Mouse (Mus musculus) midbrain, embryonic 15.5 days (tissue): ENCODE results near the gene Zfp667. TPM values are rescaled to one million over a fixed set of nuclear protein-coding genes. Genes with fewer than 3 reads are reported as not detected.
A peak's percentile ranks its signal among the peaks of the same experiment; 100 is the strongest.
"Not testable (repeated sequence)": the region's sequence is repeated elsewhere in the genome, so short reads cannot be mapped to it uniquely, and the experiment has no call there.

Experiments
- ATAC-seq: fragments of 200-750 bp; cut with Nextera tagmentation; replicated peaks from 2 replicates; pipeline ENCODE4 v1.8.0; 2017; ENCODE audit warnings: moderate TSS enrichment
- H3K27ac ChIP-seq: fragments of 300-500 bp; sonication (generic); 2 replicates; pipeline ENCODE4 v1.5.1; 2015; ENCODE audit warnings: mild to moderate bottlenecking, inconsistent platforms
- H3K27me3 ChIP-seq: fragments of 300-500 bp; sonication (generic); replicated peaks from 2 replicates; pipeline ENCODE4 v1.6.1; 2015; ENCODE audit warnings: inconsistent platforms
- H3K36me3 ChIP-seq: fragments of 300-500 bp; sonication (generic); replicated peaks from 2 replicates; pipeline ENCODE4 v1.6.1; 2015; ENCODE audit warnings: inconsistent platforms
- H3K4me1 ChIP-seq: fragments of 300-500 bp; sonication (generic); 2 replicates; pipeline ENCODE4 v1.6.1; 2015; ENCODE audit warnings: inconsistent platforms
- H3K4me2 ChIP-seq: fragments of 300-500 bp; sonication (generic); 2 replicates; pipeline ENCODE4 v1.6.1; 2015; ENCODE audit warnings: inconsistent platforms, mild to moderate bottlenecking, moderate library complexity
- H3K4me3 ChIP-seq: fragments of 300-500 bp; sonication (generic); 2 replicates; pipeline ENCODE4 v1.5.1; 2015; ENCODE audit warnings: mild to moderate bottlenecking, inconsistent platforms
- H3K9ac ChIP-seq: fragments of 300-500 bp; sonication (generic); 2 replicates; pipeline ENCODE4 v1.6.1; 2015; ENCODE audit warnings: mild to moderate bottlenecking, inconsistent platforms
- H3K9me3 ChIP-seq: fragments of 300-500 bp; sonication (generic); 2 replicates; pipeline ENCODE4 v1.6.1; 2016; ENCODE audit warnings: inconsistent platforms
- WGBS: fragments of 180-500 bp; shearing (Covaris S2); methylation state at CpG from one replicate; pipeline ENCODE4 v1.1.7; 2015; ENCODE audit warnings: mixed read lengths; 5-methylcytosine and 5-hydroxymethylcytosine counted together
- polyA plus RNA-seq: library from polyadenylated mRNA; unstranded; fragments of >200 nt; fragmentation: Nextera tagmentation; extraction: Ambion mirVana; gene quantifications from 2 replicates; pipeline ENCODE4 v1.2.1, GENCODE M21; 2015

Zfp667 gene
- 15.5 and 16.8 TPM in 2 replicates for polyA plus RNA-seq

DNA sequence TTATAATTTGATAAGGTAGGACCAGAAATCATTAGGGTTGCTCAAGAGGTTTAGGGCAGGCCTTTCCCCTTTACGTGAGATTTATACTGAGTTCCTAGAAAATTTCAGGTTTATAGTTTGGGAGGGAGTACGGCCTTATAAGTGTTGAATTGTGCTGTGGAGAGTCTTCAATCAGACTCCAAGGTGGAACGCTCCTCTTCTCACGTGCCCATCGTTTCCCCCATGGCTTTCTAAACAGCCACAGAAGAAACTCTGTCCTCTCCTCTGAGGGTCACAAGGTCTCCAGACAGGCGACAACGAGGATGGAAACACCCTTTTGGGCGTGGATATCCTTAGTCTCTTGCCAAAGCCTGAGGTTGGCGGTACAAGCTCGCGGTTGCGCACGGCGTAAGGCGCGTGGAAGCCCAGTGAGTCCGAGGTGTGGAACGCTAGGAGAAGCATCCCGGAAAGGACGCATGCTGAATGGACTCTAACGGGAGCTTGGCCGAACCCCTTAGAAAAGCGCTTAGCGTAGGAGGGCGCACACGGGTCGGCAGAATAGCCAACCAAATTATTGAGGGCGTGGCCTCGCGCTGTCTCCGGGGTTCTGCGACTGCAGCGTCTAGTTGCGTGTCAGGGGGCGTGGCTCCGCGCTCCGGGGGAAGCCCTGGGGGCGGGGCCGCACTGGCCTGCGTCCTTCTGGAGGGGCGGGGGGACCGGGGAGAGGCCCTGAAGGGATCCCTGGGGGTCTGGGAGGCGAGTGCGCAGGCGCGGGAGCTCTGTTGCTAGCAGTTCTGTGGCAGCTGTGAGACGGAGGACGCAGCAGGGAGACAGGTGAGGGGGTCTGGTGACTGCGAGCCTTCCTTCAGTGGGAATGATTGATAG is at the start of gene Zfp667:
Gene Zfp667, plus strand, starts transcription at position 738 of the 864 bp plus-strand sequence.
- Histone ChIP-seq H3K4me2 (peak within 1 kb of the TSS; percentile 86), H3K36me3 (0 out of 2 replicates have a peak, but pooled peaks cover 3% of the 10 kb centered on the region), H3K4me1 (peaks cover 31% of the 10 kb centered on the region), H3K27ac (peak within 1 kb of the TSS; percentile 78), H3K4me3 (peak within 1 kb of the TSS; percentile 45), H3K9me3 (no peaks in the 10 kb centered on the region), H3K9ac (peak within 1 kb of the TSS; percentile 43), H3K27me3 (no peaks in the 10 kb centered on the region)
- ATAC-seq = peak; percentile 79
- WGBS = 3% methylated on average over 50 of the region's 50 CpGs

- H3K27me3 ChIP-seq = no peaks in the 10 kb centered on the region
- no peak overlapping the region for H3K4me3 ChIP-seq
- ATAC-seq = no peak
- no peaks in the 10 kb centered on the region for H3K9me3 ChIP-seq
- H3K4me1 ChIP-seq = no peaks in the 10 kb centered on the region
- no peak overlapping the region for H3K4me2 ChIP-seq
- WGBS = 48% methylated on average over 11 of the region's 11 CpGs
- no peaks in the 10 kb centered on the region for H3K36me3 ChIP-seq
- no peak overlapping the region for H3K9ac ChIP-seq
- H3K27ac ChIP-seq = no peak overlapping the region
Measured at GRCm38 (mm10) chr7:6239787-6240186, 46.6 kb upstream of the Zfp667 start.

DNA sequence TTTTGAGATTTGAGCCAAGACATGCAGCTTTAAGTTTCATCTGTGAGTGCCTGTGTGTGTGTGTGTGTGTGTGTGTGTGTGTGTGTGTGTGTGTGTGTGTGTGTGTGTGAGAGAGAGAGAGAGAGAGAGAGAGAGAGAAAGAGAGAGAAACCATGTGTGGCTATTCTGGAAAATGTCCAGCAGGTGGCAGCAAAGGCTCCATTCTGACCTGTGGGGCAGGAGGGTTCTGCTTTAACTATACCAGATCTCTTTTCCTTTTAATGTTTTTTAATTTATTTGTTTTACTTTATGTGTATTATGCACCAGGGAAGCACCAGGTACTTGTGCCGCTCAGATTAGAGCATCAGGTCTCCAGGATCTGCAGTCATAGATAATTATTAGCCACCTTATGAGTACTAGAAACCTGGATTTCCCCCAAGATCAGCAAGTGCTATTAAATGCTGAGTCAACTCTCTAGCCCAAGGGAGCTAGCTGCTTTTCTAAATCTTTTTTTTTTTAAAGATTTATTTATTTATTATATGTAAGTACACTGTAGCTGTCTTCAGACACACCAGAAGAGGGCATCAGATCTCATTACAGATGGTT is 45.4 kb upstream of the Zfp667 start:
- ATAC-seq, H3K27me3 ChIP-seq, H3K4me3 ChIP-seq, H3K9me3 ChIP-seq, H3K4me2 ChIP-seq, H3K27ac ChIP-seq, H3K4me1 ChIP-seq, H3K36me3 ChIP-seq, H3K9ac ChIP-seq: not testable (repeated sequence)
- WGBS = 36% methylated on average over 1 of the region's 1 CpGs

GRCm38 (mm10) chr7:6244361-6245292 is 41.8 kb upstream of the Zfp667 start:
- H3K9ac ChIP-seq = no peak overlapping the region
- H3K36me3 ChIP-seq = no peaks in the 10 kb centered on the region
- H3K4me3 ChIP-seq = no peak overlapping the region
- no peaks in the 10 kb centered on the region for H3K27me3 ChIP-seq
- H3K4me1 ChIP-seq = no peaks in the 10 kb centered on the region
- H3K4me2 ChIP-seq = no peak overlapping the region
- no peaks in the 10 kb centered on the region for H3K9me3 ChIP-seq
- 62% methylated on average over 11 of the region's 11 CpGs for WGBS
- H3K27ac ChIP-seq = no peak overlapping the region
- no peak for ATAC-seq

DNA sequence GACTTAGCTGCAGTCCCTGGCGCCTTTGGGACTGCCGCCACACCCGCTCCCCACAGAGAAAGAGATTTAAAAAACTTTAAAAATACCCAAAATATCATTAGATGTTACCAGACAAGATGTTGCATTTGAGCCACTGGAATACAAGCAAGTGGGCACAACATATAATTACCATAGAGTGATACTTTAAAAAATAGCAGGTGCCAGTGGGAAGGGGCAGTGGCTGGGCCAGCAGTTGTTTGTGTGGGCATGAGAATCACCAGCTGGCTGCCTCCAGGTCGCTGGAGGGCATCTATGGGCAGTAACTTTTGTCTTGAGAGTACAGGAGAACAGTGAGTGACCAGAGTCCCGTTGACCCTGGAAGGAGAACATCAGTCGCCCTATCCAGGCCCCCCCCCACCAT is 34.0 kb upstream of the Zfp667 start, which contains the start of gene Epp13:
Gene Epp13, plus strand, starts transcription at position 301 of the 400 bp plus-strand sequence.
- WGBS = 91% methylated on average over 6 of the region's 6 CpGs
- Histone ChIP-seq H3K27ac (no peak within 1 kb of the TSS), H3K27me3 (no peaks in the 10 kb centered on the region), H3K4me3 (no peak within 1 kb of the TSS), H3K36me3 (no peaks in the 10 kb centered on the region), H3K9ac (no peak within 1 kb of the TSS), H3K4me2 (no peak within 1 kb of the TSS), H3K4me1 (no peaks in the 10 kb centered on the region), H3K9me3 (no peaks in the 10 kb centered on the region)
- no peak for ATAC-seq

- Histone ChIP-seq H3K4me1 (no peaks in the 10 kb centered on the region), H3K4me2 (no peak overlapping the region), H3K4me3 (no peak overlapping the region), H3K27ac (no peak overlapping the region), H3K9me3 (no peaks in the 10 kb centered on the region), H3K9ac (no peak overlapping the region), H3K27me3 (no peaks in the 10 kb centered on the region), H3K36me3 (no peaks in the 10 kb centered on the region)
- WGBS = 90% methylated on average over 5 of the region's 5 CpGs
- no peak for ATAC-seq
Measured at GRCm38 (mm10) chr7:6254451-6254850, 31.9 kb upstream of the Zfp667 start.

DNA sequence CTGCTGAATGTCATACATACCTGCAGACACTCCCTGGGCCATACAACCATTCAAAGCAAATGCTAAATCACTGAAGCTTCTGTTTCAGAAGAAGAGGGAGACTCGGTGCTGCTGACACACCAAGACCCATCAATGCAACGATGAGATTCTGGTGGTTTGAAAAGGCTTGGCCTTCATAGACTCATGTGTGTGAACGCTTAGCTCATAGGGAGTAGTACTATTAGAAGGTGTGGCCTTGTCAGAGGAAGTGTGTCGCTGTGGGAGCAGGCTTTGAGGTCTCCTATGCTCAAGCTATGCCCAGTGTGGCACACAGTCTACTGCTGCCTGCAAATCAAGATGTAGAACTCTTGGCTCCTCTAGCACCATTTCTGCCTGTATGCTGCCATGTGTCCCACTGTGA is 29.0 kb upstream of the Zfp667 start:
- Histone ChIP-seq H3K36me3 (no peaks in the 10 kb centered on the region), H3K27ac (no peak overlapping the region), H3K4me3 (no peak overlapping the region), H3K27me3 (no peaks in the 10 kb centered on the region), H3K4me1 (no peaks in the 10 kb centered on the region), H3K9ac (no peak overlapping the region), H3K4me2 (no peak overlapping the region), H3K9me3 (no peaks in the 10 kb centered on the region)
- no peak for ATAC-seq
- WGBS = 90% methylated on average over 4 of the region's 4 CpGs

DNA sequence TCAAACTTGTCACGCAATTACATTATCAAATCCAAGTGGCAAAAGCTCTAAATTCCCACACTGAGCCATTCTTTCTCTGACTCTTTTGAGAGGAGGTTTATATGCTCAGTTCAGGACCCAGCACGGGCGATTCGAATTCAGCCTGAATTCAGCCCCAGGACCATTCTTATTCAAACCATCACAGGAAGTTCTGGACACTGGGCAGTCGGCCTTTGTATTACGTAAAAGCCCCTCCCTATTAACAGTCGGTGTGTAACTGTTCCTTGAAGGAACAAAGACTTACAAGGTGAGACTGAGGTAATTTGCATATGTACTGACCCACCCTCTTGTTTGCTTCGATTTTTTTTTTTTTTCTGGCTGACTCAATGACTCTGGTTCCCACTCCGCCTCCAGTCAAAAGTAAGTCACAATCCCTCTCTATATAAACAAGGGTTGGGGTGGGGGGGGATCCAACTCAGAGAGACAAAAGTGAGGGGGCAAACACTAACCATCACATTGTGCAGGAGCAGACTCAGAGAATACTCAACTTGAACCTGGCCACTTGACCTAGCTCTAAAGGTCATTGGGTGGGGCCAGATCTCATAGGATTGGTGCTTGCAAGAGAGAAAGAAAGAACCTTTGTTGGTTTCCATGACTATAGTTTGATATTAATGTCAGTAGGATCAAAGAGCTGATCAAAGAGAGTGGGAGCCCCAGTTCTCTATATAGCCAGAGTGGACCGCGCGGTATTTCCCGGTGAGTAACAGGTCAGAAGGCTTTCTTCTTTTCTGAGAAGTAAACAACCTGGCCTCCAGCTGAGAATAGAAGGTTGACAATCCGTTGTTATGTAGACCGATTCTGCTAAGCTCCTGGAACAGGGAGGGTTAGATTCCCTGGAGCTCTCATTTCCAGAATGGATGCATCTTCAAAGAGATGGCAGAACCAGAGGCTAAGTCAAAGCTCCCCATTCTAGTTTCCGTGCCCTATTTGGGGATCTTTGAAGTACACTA is 27.9 kb upstream of the Zfp667 start:
- Histone ChIP-seq H3K4me1 (no peaks in the 10 kb centered on the region), H3K4me3 (no peak overlapping the region), H3K4me2 (no peak overlapping the region), H3K9ac (no peak overlapping the region), H3K36me3 (no peaks in the 10 kb centered on the region), H3K9me3 (no peaks in the 10 kb centered on the region), H3K27me3 (no peaks in the 10 kb centered on the region), H3K27ac (no peak overlapping the region)
- 29% methylated on average over 16 of the region's 16 CpGs for WGBS
- no peak for ATAC-seq

DNA sequence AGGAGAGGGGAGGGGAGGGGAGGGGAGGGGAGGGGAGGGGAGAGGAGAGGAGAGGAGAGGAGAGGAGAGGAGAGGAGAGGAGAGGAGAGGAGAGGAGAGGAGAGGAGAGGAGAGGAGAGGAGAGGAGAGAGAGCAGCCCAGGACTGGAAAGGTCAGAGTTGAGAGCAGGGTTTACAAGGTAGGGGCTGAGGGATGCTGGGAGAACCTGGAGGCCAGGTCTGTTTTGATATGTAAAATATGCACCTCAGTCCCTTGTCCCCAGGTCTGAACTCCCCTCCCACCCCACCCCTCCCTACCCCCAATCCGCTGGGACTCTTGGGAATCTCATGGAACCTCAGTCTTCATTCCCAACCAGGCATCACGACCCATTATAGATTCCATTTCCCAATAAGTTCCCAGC is 26.4 kb upstream of the Zfp667 start:
- H3K4me1 ChIP-seq, H3K4me2 ChIP-seq, H3K4me3 ChIP-seq, H3K9ac ChIP-seq, ATAC-seq, H3K36me3 ChIP-seq, H3K9me3 ChIP-seq, H3K27me3 ChIP-seq, H3K27ac ChIP-seq: not testable (repeated sequence)
- 39% methylated on average over 2 of the region's 2 CpGs for WGBS

- H3K4me2 ChIP-seq = no peak overlapping the region
- no peaks in the 10 kb centered on the region for H3K27me3 ChIP-seq
- no peak overlapping the region for H3K27ac ChIP-seq
- WGBS = 81% methylated on average over 3 of the region's 3 CpGs
- ATAC-seq = no peak
- no peak overlapping the region for H3K9ac ChIP-seq
- no peaks in the 10 kb centered on the region for H3K4me1 ChIP-seq
- no peak overlapping the region for H3K4me3 ChIP-seq
- no peaks in the 10 kb centered on the region for H3K36me3 ChIP-seq
- no peaks in the 10 kb centered on the region for H3K9me3 ChIP-seq
Measured at GRCm38 (mm10) chr7:6262120-6262519, 24.3 kb upstream of the Zfp667 start.

DNA sequence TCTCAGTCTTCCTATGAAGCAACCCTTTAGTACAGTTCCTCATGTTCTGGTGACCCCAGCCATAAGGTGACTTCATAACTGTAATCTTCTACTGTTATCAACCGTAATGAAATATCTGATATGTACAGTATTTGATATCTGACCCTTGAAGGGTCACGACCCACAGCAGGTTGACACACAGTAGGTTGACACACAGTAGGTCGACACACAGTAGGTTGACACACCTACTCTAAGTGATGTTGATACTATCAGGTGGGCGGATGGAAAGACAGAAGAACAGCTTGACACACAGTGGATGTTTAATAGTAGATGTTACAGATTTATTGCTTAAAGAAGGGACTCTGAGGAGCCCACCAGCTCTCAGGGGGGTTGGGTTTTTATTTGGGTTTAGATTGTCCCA is 23.4 kb upstream of the Zfp667 start:
- Histone ChIP-seq H3K9ac (no peak overlapping the region), H3K4me2 (no peak overlapping the region), H3K4me1 (no peaks in the 10 kb centered on the region), H3K9me3 (no peaks in the 10 kb centered on the region), H3K4me3 (no peak overlapping the region), H3K27ac (no peak overlapping the region), H3K27me3 (no peaks in the 10 kb centered on the region), H3K36me3 (no peaks in the 10 kb centered on the region)
- ATAC-seq = no peak
- WGBS = 86% methylated on average over 4 of the region's 4 CpGs
